Mouse (Mus musculus) hindbrain, embryonic 11.5 days (tissue): ENCODE measurements around the gene Pde9a. TPM values are rescaled to one million over a fixed set of nuclear protein-coding genes. Genes with fewer than 3 reads are reported as not detected.

Experiments used
- ATAC-seq: fragments of 200-750 bp; cut with Nextera tagmentation; 2 replicates; pipeline ENCODE4 v1.8.0; 2017; ENCODE audit warnings: mild to moderate bottlenecking, moderate TSS enrichment, moderate library complexity; ENCODE audit not compliant: low FRiP score
- DNase-seq: peaks from one replicate; pipeline ENCODE4 v3.0.0-alpha.2; 2015; ENCODE audit warnings: low spot score
- H3K27ac ChIP-seq: fragments of 300-500 bp; sonication (generic); 2 replicates; pipeline ENCODE4 v1.5.1; 2014; ENCODE audit warnings: mild to moderate bottlenecking, low read depth, low read length
- H3K27me3 ChIP-seq: fragments of 300-500 bp; sonication (generic); 2 replicates; pipeline ENCODE4 v1.6.1; 2014; ENCODE audit warnings: mild to moderate bottlenecking, low read length, moderate library complexity, mixed read lengths; ENCODE audit not compliant: control insufficient read depth, insufficient read depth
- H3K36me3 ChIP-seq: fragments of 300-500 bp; sonication (generic); 2 replicates; pipeline ENCODE4 v1.6.1; 2014; ENCODE audit warnings: mild to moderate bottlenecking, low read length, moderate library complexity, mixed read lengths; ENCODE audit not compliant: control insufficient read depth, insufficient read depth
- H3K4me1 ChIP-seq: fragments of 300-500 bp; sonication (generic); replicated peaks from 2 replicates; pipeline ENCODE4 v1.6.1; 2014; ENCODE audit warnings: low read length, mixed read lengths; ENCODE audit not compliant: control insufficient read depth, insufficient read depth
- H3K4me2 ChIP-seq: fragments of 300-500 bp; sonication (generic); replicated peaks from 2 replicates; pipeline ENCODE4 v1.6.1; 2014; ENCODE audit warnings: mild to moderate bottlenecking, low read depth, low read length
- H3K4me3 ChIP-seq: fragments of 300-500 bp; sonication (generic); 2 replicates; pipeline ENCODE4 v1.5.1; 2014; ENCODE audit warnings: low read depth, low read length
- H3K9ac ChIP-seq: fragments of 300-500 bp; sonication (generic); 2 replicates; pipeline ENCODE4 v1.6.1; 2014; ENCODE audit warnings: low read depth, low read length
- H3K9me3 ChIP-seq: fragments of 300-500 bp; sonication (generic); 2 replicates; pipeline ENCODE4 v1.6.1; 2016; ENCODE audit warnings: low read length; ENCODE audit not compliant: control insufficient read depth
- WGBS: fragments of 180-500 bp; shearing (Covaris S2); extraction: QIAGEN DNeasy Blood & Tissue Kit; methylation state at CpG from one replicate; pipeline ENCODE4 v1.1.7; 2014; 5-methylcytosine and 5-hydroxymethylcytosine counted together
- polyA plus RNA-seq: library from polyadenylated mRNA; unstranded; fragments of >200 nt; fragmentation: Nextera tagmentation; extraction: Ambion mirVana; gene quantifications from 2 replicates; pipeline ENCODE4 v1.2.1, GENCODE M21; 2014

The Pde9a gene
- polyA plus RNA-seq, 1 experiment from 2014 or later = 27.9 TPM

DNA sequence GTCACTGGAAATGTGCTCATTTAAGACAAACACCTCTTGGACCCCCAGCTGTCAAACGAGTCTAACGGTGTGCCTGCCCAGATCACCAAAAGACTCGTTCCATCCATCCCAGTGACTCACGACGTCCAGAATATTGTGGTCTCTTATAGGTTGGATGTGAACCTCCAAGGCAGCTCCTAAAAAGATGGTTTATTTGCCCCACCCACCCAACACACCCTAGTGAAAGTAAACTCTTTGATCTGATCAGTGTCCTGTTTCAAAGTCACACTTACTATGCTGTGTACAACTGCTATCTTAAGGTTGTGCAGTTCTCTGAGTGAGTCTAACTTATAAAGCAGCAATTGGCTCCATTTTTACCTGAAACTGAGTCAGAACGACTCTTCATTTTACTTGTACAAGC, 126.6 kb downstream of the Pde9a start:
- H3K4me1 ChIP-seq = no peaks in the 10 kb centered on the region; the same call in 1 of the 2 replicates
- WGBS = 19% methylated on average over 6 of the region's 6 CpGs
- DNase-seq (no peak), ATAC-seq (no peak)
- no peak overlapping the region for H3K27ac ChIP-seq
- H3K4me3 ChIP-seq = peak overlapping the region; percentile 57
- H3K9ac ChIP-seq = peak overlapping the region; percentile 50
- no peaks in the 10 kb centered on the region for H3K9me3 ChIP-seq
- H3K4me2 ChIP-seq = peak overlapping the region; percentile 58
- H3K27me3 ChIP-seq = no peaks in the 10 kb centered on the region
- H3K36me3 ChIP-seq = 0 out of 2 replicates have a peak, but pooled peaks cover 5% of the 10 kb centered on the region

DNA sequence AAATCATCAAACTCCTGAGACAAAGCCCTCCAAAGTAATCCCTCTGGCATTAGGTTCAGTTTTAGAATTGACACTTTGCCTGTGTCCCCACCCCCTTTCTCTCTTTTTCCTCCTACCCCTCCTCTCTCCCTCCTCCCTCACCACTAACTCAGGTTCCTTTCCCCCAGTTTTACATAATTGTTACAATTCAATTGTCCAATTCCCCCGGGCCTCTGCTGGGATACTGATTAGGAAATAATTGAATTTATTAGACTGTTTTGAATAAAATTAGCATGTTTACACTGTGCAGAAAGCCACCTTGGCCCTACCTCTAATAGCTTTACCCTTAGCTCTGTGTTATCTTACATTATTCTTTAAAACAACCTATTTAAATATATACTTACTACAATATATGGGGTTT, 128.7 kb downstream of the Pde9a start:
- no peak overlapping the region for H3K27ac ChIP-seq
- H3K9ac ChIP-seq = no peak overlapping the region
- WGBS = 84% methylated on average over 1 of the region's 1 CpGs
- ATAC-seq (no peak), DNase-seq (peak; percentile 36)
- no peak overlapping the region for H3K4me3 ChIP-seq
- H3K4me1 ChIP-seq = no peaks in the 10 kb centered on the region; the same call in 1 of the 2 replicates
- H3K9me3 ChIP-seq = no peaks in the 10 kb centered on the region
- no peak overlapping the region for H3K4me2 ChIP-seq
- H3K36me3 ChIP-seq = no peaks in the 10 kb centered on the region
- no peaks in the 10 kb centered on the region for H3K27me3 ChIP-seq

GRCm38 (mm10) chr17:31519344-31519945, 133.4 kb downstream of the Pde9a start:
- Histone ChIP-seq H3K36me3 (no peaks in the 10 kb centered on the region), H3K9me3 (no peaks in the 10 kb centered on the region), H3K4me2 (peak overlapping the region; percentile 64), H3K4me1 (no peaks in the 10 kb centered on the region; the same call in 1 of the 2 replicates), H3K27ac (0 out of 2 replicates have a peak overlapping the region, but pooled peaks have one; percentile 24), H3K9ac (no peak overlapping the region), H3K4me3 (peak overlapping the region; percentile 71), H3K27me3 (no peaks in the 10 kb centered on the region)
- 3% methylated on average over 7 of the region's 7 CpGs for WGBS
- DNase-seq (no peak), ATAC-seq (peak; percentile 61)

GRCm38 (mm10) chr17:31519946-31520838, 134.2 kb downstream of the Pde9a start, which contains the start of the genes Wdr4 and Ndufv3:
Wdr4 (minus strand) TSS chr17:31519980.
Ndufv3 (plus strand) TSS chr17:31520115.
- H3K27ac ChIP-seq = 0 out of 2 replicates have a peak within 1 kb of the TSS, but pooled peaks have one; percentile 24

GRCm38 (mm10) chr17:31520895-31521294, 134.9 kb downstream of the Pde9a start:
- ATAC-seq (no peak), DNase-seq (no peak)
- H3K4me1 ChIP-seq = no peaks in the 10 kb centered on the region; the same call in 1 of the 2 replicates
- H3K36me3 ChIP-seq = no peaks in the 10 kb centered on the region
- H3K9ac ChIP-seq = peak overlapping the region; percentile 67; the same call in 1 of the 2 replicates
- H3K27me3 ChIP-seq = no peaks in the 10 kb centered on the region
- H3K4me3 ChIP-seq = peak overlapping the region; percentile 71
- peak overlapping the region; percentile 64 for H3K4me2 ChIP-seq
- H3K9me3 ChIP-seq = no peaks in the 10 kb centered on the region
- 17% methylated on average over 3 of the region's 3 CpGs for WGBS
- no peak overlapping the region for H3K27ac ChIP-seq

More at GRCm38 (mm10) chr17:31519946-31520838, 134.2 kb downstream of the Pde9a start, which contains the start of the genes Wdr4 and Ndufv3:
- Histone ChIP-seq H3K9me3 (no peaks in the 10 kb centered on the region), H3K4me1 (no peaks in the 10 kb centered on the region; the same call in 1 of the 2 replicates), H3K9ac (peak within 1 kb of the TSS; percentile 67), H3K27me3 (no peaks in the 10 kb centered on the region), H3K4me2 (peak within 1 kb of the TSS; percentile 64), H3K4me3 (peak within 1 kb of the TSS; percentile 71), H3K36me3 (no peaks in the 10 kb centered on the region)
- peak; percentile 95 for ATAC-seq
- WGBS = under 1% methylated on average over 45 of the region's 45 CpGs
- DNase-seq = peak; percentile 100

DNA sequence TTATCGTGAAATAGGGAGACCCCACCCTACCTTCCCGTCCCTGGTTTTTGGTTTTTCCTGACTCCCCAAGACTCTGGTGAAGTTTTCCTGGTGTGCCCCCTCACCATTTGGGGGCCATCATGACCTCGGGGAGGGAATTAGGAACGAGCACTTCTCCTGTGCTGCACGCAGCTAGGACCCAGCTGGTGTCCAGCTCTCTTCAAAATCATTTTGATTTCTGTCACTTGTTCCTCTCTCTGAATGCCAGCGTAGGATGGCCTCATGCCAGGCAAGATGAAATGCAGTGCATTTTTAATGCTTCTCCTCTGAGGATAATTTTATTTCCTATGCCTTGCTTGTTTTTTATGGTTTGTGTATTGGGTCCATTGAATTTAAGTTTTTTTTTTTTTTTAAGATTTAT, 135.9 kb downstream of the Pde9a start:
- ATAC-seq (no peak), DNase-seq (no peak)
- no peaks in the 10 kb centered on the region for H3K9me3 ChIP-seq
- no peaks in the 10 kb centered on the region; the same call in 1 of the 2 replicates for H3K4me1 ChIP-seq
- WGBS = 90% methylated on average over 6 of the region's 6 CpGs
- H3K9ac ChIP-seq = no peak overlapping the region
- no peaks in the 10 kb centered on the region for H3K36me3 ChIP-seq
- H3K27ac ChIP-seq = no peak overlapping the region
- H3K4me2 ChIP-seq = no peak overlapping the region
- no peak overlapping the region for H3K4me3 ChIP-seq
- no peaks in the 10 kb centered on the region for H3K27me3 ChIP-seq

DNA sequence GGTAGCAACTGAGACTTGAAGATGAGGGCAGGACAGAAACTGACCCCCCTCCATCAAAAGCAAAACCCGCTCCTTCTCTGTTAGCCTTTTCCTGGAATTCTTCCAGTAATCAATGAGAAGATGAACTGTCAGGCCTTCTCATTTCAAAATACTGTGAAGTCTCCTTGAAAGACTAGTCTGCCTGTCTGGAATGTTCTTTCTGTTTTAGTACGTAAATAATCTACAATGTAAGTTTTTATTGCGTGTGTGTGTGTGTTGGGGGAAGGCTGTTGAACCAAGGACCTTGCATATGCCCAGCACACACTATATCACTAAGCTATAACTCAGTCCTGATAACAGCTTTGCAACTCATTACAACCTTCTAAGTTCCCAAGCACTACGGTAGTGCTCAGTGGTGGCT, 139.1 kb downstream of the Pde9a start:
- 0 out of 2 replicates have a peak, but pooled peaks cover 6% of the 10 kb centered on the region for H3K36me3 ChIP-seq
- no peaks in the 10 kb centered on the region for H3K9me3 ChIP-seq
- DNase-seq (no peak), ATAC-seq (no peak)
- no peak overlapping the region for H3K4me2 ChIP-seq
- H3K27me3 ChIP-seq = no peaks in the 10 kb centered on the region
- H3K9ac ChIP-seq = no peak overlapping the region
- H3K4me3 ChIP-seq = no peak overlapping the region
- no peaks in the 10 kb centered on the region; the same call in 1 of the 2 replicates for H3K4me1 ChIP-seq
- 96% methylated on average over 4 of the region's 4 CpGs for WGBS
- H3K27ac ChIP-seq = no peak overlapping the region

GRCm38 (mm10) chr17:31525816-31526215, 139.8 kb downstream of the Pde9a start:
- 0 out of 2 replicates have a peak, but pooled peaks cover 6% of the 10 kb centered on the region for H3K36me3 ChIP-seq
- WGBS = 100% methylated on average over 3 of the region's 3 CpGs
- no peak overlapping the region for H3K4me3 ChIP-seq

More at GRCm38 (mm10) chr17:31525816-31526215, 139.8 kb downstream of the Pde9a start:
- ATAC-seq = no peak
- Histone ChIP-seq H3K9ac (no peak overlapping the region), H3K9me3 (no peaks in the 10 kb centered on the region), H3K27me3 (no peaks in the 10 kb centered on the region), H3K4me2 (no peak overlapping the region), H3K4me1 (no peaks in the 10 kb centered on the region; the same call in 1 of the 2 replicates), H3K27ac (no peak overlapping the region)
- no peak for DNase-seq
